Mouse (Mus musculus) C2C12 (cell line): ENCODE measurements around the gene Myh10. TPM values are rescaled to one million over a fixed set of nuclear protein-coding genes. Genes with fewer than 3 reads are reported as not detected.

Experiments
- H3K27me3 ChIP-seq: one replicate; pipeline ENCODE4 v1.6.1; 2011; ENCODE audit not compliant: control insufficient read depth, insufficient read depth, insufficient read length
- H3K36me3 ChIP-seq: one replicate; pipeline ENCODE4 v1.6.1; 2011; ENCODE audit not compliant: control insufficient read depth, insufficient read depth
- H3K4me3 ChIP-seq: one replicate; pipeline ENCODE4 v1.5.1; 2011; ENCODE audit warnings: mild to moderate bottlenecking, control low read depth; ENCODE audit not compliant: poor library complexity, insufficient read depth, severe bottlenecking
- H3K79me2 ChIP-seq: one replicate; pipeline ENCODE4 v1.6.1; 2011; ENCODE audit not compliant: control insufficient read depth, insufficient read depth
- H3K79me3 ChIP-seq: one replicate; pipeline ENCODE4 v1.6.1; 2011; ENCODE audit warnings: low read depth, control low read depth
- H3ac ChIP-seq: one replicate; pipeline ENCODE3; 2011; ENCODE audit warnings: low read depth; ENCODE audit not compliant: control insufficient read depth, insufficient read length
- CEBPB ChIP-seq: IDR thresholded peaks from one replicate; pipeline ENCODE4 v1.6.1; 2011; ENCODE audit warnings: low read depth, mild to moderate bottlenecking, control low read depth, moderate library complexity
- CTCF ChIP-seq: IDR thresholded peaks from one replicate; pipeline ENCODE4 v1.5.1; 2011; ENCODE audit not compliant: control insufficient read depth, insufficient read depth, insufficient read length
- FOSL1 ChIP-seq: IDR thresholded peaks from one replicate; pipeline ENCODE4 v1.8.0; 2011; ENCODE audit warnings: mild to moderate bottlenecking, low read length; ENCODE audit not compliant: poor library complexity, insufficient read depth, severe bottlenecking
- MAX ChIP-seq: IDR thresholded peaks from one replicate; pipeline ENCODE4 v1.6.1; 2011; ENCODE audit warnings: mild to moderate bottlenecking, control low read depth
- MYOD1 ChIP-seq: IDR thresholded peaks from one replicate; pipeline ENCODE4 v1.6.1; 2011; ENCODE audit warnings: low read depth; ENCODE audit not compliant: control insufficient read depth, insufficient read length
- MYOG ChIP-seq: IDR thresholded peaks from one replicate; pipeline ENCODE4 v1.6.1; 2011; ENCODE audit not compliant: control insufficient read depth, insufficient read length; ENCODE audit errors: extremely low read depth
- USF1 ChIP-seq: IDR thresholded peaks from one replicate; pipeline ENCODE4 v1.6.1; 2011; ENCODE audit warnings: low read depth, mild to moderate bottlenecking, control low read depth, moderate library complexity
- polyA plus RNA-seq: library from polyadenylated mRNA; unstranded; fragments of >200 nt; fragmentation: generic; extraction: Trizol; gene quantifications from one replicate; pipeline ENCODE4 v1.2.1, GENCODE M21; 2012; ENCODE audit warnings: missing spikeins

Myh10 gene
- polyA plus RNA-seq, 1 experiment, result 40.0 TPM

- Histone ChIP-seq H3K79me3 (no peaks in the 10 kb centered on the region), H3K4me3 (no peak overlapping the region), H3K79me2 (no peaks in the 10 kb centered on the region), H3ac (no peak overlapping the region), H3K27me3 (no peaks in the 10 kb centered on the region), H3K36me3 (no peaks in the 10 kb centered on the region)
- TF ChIP-seq CEBPB (no peak), CTCF (no peak), USF1 (no peak), MYOD1 (no peak), FOSL1 (no peak), MYOG (no peak), MAX (no peak)
These were observed 172.3 kb downstream of the Myh10 start for GRCm38 (mm10) chr11:68863631-68864091.

DNA sequence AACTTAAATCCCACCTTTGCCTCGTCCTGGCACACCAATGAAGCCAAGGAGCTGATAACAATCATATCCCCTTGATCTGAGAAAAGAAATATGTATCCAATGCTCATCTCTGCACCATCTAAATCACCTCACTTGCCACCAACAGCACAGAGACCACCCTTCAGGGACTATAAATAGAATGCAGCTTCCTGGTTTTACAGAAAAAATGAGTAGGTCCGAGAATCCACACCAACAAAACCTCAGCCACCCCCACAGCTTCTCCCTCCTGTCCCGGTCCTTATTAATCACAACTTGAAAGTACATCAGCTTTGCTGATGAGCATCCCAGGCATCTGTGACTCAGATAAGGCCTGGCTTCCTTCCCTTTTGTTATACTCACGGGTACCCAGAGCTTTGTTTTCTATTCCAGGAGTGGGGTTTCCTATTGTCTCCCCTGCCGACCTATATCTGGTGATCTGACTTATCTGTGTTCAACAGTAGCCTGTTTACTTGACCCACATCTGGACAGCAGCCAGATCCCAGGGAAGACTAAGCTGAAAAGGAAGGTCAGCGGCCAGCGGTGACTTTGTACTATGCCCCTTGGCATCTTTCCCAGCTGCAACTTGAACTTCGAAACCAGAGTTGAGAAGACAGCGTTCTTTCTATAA is 173.3 kb downstream of the Myh10 start:
- Histone ChIP-seq H3K79me2 (no peaks in the 10 kb centered on the region), H3K4me3 (no peak overlapping the region), H3K79me3 (no peaks in the 10 kb centered on the region), H3K27me3 (no peaks in the 10 kb centered on the region), H3ac (no peak overlapping the region), H3K36me3 (no peaks in the 10 kb centered on the region)
- no peak for TF ChIP-seq MYOD1
- TF ChIP-seq FOSL1, result no peak
- TF ChIP-seq CEBPB, result no peak
- no peak for TF ChIP-seq MYOG
- no peak for TF ChIP-seq MAX
- no peak for TF ChIP-seq CTCF
- TF ChIP-seq USF1, result no peak

Other genes starting within 250 kb of the Myh10 start
- not detected for gene Pik3r6, start 188.5 kb upstream of the Myh10 start, polyA plus RNA-seq
- gene Mfsd6l, start 135.4 kb upstream of the Myh10 start, polyA plus RNA-seq, result not detected
- not detected for gene Ccdc42, start 104.5 kb upstream of the Myh10 start, polyA plus RNA-seq
- 27.9 TPM for gene Ndel1, start 180.3 kb downstream of the Myh10 start, polyA plus RNA-seq
- not detected for gene Rnf222, start 197.0 kb downstream of the Myh10 start, polyA plus RNA-seq
- 625 TPM for gene Rpl26, start 210.0 kb downstream of the Myh10 start, polyA plus RNA-seq
- not detected for gene Odf4, start 235.5 kb downstream of the Myh10 start, polyA plus RNA-seq